Mouse (Mus musculus): Measurements from ENCODE around the gene Myl3.

- TF ChIP-seq CTCF (IDR thresholded peaks at IDR 0.05; ENCODE audit: low read depth) (no peak), EP300 (optimal IDR thresholded peaks at IDR 0.05) (no peak)
Observed at GRCm38 (mm10) chr9:110697465-110697864, 44.2 kb upstream of the Myl3 start.

All from stomach, postnatal 0 days (tissue).